Mouse (Mus musculus) kidney, postnatal 36 days (tissue): ENCODE measurements at regions not wholly inside any gene's neighbourhood (a gene's known extent, or its start where the extent isn't known, plus 50 kb on each side); places are given as distances from the start of the nearest gene placed in this dataset.

ENCODE experiments used
- DNase-seq, 2 experiments: peaks; one replicate each; pipeline ENCODE4 v3.0.0; 2021 to 2022; ENCODE audit warnings: mixed read lengths in 2 of 2

DNA sequence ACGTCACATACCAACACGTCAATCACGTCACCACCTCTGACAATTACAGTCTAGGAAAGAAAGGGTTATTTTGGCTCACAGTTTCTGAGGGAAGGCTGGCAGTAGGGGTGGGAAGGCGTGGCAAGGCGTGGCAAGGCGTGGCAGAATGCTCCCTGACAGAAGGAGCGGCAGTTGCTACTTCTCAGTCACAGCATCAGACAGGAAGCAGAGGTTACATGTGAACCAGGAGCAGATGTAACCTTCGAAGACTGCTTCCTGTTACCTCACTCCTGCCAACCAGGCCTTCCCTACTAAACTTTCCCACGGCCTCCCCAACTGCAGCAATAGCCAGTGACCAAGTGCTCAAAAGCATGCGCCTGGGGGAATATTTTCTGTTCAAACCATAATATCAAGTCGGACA is 240.9 kb upstream of the Stt3b start:
- DNase-seq: no peak

DNA sequence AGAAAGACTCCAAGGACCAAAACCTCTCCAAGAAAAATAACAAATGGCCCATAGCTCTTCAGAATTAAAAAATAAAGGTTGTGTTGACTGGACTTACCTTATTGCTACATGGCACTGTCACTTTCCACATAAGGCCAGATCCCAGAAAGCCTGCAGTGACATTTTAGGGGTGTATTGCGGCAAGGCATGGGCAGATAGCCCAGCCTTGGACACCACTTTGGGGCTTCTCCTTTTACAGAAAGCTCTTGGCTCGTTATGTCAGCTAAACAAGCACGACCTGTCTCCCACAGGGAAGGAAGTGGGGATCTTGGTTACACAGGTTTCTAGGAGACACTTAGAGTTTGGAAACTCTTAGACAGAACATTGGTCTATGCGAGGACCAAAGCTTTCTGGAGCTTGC is 241.3 kb upstream of the Stt3b start:
- no peak for DNase-seq

GRCm38 (mm10) chr9:115558131-115558530 is 247.9 kb upstream of the Stt3b start:
- DNase-seq: no peak

- no peak for DNase-seq
Measured at GRCm38 (mm10) chr9:115559521-115559920, 249.3 kb upstream of the Stt3b start.

GRCm38 (mm10) chr9:115561207-115561606 is 251.0 kb upstream of the Stt3b start:
- no peak for DNase-seq

GRCm38 (mm10) chr9:115562783-115563182 is 252.6 kb upstream of the Stt3b start:
- DNase-seq: no peak

GRCm38 (mm10) chr9:115564366-115564765 is 254.1 kb upstream of the Stt3b start:
- no peak for DNase-seq

DNA sequence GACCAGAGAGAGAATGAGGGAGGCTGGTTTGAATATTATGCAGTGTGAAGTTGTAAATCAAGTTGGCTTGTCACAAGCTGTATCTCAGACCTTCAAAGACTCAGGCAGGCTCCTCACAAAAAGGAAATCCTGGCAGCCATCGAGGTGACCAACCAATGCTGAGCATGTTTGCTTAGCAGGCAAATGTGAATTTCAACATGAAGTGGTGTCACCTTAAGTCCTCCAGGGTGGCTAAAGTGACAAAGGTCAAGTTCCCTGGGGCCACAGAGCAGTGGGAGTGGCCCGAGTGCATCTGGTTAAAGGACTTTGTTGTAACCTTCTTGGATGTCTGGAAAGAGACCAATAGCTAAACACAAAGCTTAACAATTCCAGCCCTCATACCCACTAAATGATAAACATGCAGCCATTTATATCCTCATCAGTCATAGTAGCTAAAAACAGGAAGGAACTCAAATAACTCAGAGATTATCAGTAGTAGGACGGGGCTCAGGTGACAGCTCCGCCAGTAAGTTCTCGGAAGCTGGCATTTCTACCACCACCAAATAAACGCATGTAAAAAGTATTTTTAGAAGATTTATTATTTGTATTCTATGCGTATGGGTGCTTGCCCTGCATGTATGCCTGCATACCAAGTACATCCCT is 258.6 kb upstream of the Stt3b start:
- peak in 1 of 2 experiments; percentile 3 for DNase-seq

DNA sequence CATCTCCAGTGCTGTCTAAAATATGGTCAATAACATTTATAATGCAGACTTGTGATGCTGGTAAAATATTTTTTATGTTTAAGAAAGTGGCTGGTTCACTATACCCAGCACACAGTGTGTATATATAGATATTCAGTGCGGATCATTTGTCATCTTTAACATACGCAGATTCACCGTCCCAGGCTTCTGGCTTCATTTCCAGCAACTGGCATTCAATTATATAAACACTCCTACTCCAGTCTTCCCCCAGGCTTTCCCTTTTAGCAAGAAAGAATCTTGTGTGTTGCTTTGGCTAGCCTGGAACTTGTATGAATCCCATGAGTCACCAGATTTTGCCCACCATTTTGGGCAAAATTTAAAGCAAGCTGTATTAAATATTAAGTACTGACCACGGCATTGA is 260.8 kb upstream of the Stt3b start:
- no peak for DNase-seq

DNA sequence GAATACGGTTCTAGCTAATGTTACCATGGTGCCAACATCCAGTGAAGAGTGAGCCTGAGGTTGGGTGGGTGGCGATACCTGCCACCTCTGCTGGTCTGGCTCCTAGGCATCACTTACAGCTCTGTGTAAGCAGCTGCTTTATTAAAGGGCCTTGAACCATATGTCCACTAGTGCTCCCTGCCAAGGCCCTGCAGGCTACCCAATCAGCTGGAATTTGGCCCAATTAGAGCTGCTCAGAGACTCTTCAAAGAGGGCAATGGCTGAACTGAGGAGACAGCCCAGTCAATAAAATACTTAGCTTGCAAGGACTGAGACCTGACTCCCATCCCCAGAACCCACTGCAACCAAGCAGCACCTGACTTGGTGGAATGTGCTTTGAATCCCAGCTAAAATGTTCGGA is 270.9 kb upstream of the Stt3b start:
- no peak for DNase-seq

DNA sequence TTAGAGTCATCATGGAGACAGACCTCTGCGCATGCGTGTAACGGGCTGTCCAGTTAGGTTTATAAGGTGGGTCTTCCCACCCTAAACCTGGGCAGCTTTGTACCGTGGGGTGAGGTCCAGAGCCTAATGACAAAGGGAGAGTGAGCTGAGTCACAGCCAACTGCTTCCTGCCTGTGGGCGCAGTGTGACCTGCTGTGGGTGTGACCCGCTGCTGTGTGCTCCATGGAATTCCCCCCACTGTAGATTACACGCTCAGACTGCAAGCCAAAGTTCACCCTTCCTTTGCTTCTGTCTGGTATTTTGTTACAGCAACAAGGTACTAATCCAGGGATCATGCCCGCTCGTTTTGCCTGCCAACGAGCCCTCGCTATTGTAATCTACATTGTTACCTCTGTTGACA is 273.3 kb upstream of the Stt3b start:
- DNase-seq: no peak

GRCm38 (mm10) chr9:115584874-115585273 is 274.7 kb upstream of the Stt3b start:
- no peak for DNase-seq

GRCm38 (mm10) chr9:115592466-115592865 is 282.2 kb upstream of the Stt3b start:
- no peak for DNase-seq

- no peak for DNase-seq
Measured at GRCm38 (mm10) chr9:115600228-115600627, 290.0 kb upstream of the Stt3b start.

DNA sequence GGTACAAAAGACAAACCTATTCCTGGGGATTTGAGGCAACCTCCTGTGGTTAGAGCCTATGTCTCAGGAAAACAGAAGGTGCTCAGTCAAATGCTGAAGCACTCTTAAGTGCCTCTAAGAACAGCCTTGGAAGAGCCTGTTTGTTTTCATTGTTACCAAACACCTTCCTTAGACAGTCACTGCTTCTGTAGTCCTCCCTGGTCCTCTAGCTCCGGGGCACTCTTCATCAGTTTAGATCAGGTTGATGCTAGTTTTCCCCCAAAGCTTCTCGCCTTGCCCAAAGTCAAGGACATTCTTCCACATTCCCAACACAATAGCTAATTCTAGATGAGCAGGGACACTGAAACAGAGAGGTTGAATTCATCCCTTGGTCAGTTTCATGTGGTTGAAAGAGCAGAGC is 290.6 kb upstream of the Stt3b start:
- DNase-seq: no peak

GRCm38 (mm10) chr9:115602772-115603171 is 292.6 kb upstream of the Stt3b start:
- DNase-seq: no peak

DNA sequence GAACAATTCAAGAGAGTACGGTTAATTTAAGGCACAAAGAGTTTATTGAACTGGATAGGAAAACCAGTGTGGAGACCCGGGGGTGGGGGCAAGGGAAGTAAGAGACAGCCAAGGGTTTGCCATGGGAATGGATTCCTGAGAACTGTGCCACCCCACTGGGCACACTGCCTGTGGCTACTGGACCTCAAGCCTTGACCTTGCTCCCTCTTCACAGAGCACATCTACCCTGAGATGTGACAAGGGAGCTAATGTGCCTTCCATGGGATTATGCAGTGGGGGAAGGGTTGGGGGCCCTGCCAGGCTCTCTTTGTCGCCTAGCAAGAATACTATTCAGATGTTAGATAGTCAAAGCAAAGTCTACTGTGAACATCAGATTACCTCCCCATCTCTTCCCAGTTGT is 294.2 kb upstream of the Stt3b start:
- peak in 1 of 2 experiments; percentile 4 for DNase-seq

DNA sequence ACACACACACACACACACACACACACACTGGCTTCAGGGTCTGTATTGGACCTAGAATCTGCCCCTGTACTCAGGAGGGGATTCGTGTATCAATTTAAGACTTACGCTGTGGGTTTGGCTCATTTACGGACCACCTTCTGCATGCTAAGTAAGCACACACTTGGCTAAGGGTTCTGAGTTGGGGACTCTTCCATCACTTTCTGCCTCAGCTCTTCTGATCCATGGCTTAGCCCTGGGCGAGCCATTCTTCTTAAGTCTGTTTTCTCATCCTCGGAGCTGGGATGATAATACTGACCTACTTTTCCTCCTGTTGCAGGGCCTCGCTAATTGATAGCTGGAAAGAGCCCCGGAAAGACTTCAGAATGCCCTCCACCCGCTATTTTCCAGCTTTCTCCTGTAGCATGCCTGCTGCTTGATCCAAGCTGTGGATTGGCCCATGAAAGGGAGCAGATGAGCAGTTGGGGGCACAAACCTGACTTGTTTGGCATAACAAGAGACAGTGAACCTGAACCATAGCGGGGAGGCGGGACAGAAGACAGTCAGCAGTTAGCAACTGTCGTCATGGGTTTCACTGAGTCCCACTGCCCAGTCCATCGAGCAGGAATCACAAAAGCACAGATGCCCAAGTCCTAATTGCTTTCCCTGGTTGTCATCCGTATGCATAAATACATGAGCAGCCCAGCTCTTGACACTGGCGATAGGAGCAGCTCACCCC is 294.9 kb upstream of the Stt3b start:
- DNase-seq: peak in 1 of 2 experiments; percentile 1

- no peak for DNase-seq
Measured at GRCm38 (mm10) chr9:115607961-115608360, 297.7 kb upstream of the Stt3b start.

DNA sequence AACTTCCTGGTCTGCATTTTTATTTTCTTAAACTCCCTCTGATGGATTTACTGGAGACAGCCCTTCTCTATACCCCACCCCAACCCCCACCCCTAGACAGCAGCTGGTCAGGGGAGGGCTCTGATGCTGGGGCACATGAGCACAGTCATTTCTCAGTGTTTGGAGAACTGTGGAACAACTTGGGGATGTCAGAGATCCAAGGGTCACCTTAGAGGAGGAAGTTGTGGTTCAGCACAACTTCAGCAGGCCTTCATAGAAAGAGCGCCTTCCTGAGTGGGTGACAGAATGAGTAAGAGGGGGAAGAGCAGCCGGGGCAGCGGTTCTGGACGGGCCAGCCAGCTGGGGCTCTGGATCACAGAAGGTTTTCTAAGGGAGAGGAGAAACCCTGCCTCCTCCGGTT is 298.2 kb upstream of the Stt3b start:
- DNase-seq: peak in 1 of 2 experiments; percentile 3

- no peak for DNase-seq
Measured at GRCm38 (mm10) chr9:115609904-115610303, 299.4 kb upstream of the Gadl1 start.

GRCm38 (mm10) chr9:115611713-115612112 is 297.5 kb upstream of the Gadl1 start:
- no peak for DNase-seq

- DNase-seq: no peak
Measured at GRCm38 (mm10) chr9:115612908-115613307, 296.3 kb upstream of the Gadl1 start.

DNA sequence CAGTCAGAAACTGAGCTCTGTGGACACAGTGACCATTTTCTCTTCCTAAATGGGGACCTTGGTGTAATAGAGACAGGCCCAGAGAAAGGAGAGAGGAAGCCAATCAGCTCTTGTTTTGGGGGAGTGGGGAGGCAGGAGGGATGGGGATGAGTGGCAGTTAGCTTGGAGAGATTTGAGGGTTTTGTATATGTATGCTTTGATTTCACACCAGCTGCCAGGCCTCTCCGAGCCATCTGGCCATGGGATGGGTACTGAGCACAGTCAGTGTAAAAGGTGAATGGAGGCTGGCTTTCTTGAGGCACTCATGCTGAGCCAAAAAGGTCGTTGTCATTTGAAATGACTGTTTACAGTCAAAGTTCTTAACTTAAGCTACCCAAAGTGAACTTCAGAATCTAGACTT is 295.2 kb upstream of the Gadl1 start:
- no peak for DNase-seq

GRCm38 (mm10) chr9:115617909-115618308 is 291.3 kb upstream of the Gadl1 start:
- DNase-seq: no peak
